Mouse (Mus musculus): ENCODE measurements at regions not wholly inside any gene's neighbourhood (a gene's known extent, or its start where the extent isn't known, plus 50 kb on each side); places are given as distances from the start of the nearest gene placed in this dataset.

DNA sequence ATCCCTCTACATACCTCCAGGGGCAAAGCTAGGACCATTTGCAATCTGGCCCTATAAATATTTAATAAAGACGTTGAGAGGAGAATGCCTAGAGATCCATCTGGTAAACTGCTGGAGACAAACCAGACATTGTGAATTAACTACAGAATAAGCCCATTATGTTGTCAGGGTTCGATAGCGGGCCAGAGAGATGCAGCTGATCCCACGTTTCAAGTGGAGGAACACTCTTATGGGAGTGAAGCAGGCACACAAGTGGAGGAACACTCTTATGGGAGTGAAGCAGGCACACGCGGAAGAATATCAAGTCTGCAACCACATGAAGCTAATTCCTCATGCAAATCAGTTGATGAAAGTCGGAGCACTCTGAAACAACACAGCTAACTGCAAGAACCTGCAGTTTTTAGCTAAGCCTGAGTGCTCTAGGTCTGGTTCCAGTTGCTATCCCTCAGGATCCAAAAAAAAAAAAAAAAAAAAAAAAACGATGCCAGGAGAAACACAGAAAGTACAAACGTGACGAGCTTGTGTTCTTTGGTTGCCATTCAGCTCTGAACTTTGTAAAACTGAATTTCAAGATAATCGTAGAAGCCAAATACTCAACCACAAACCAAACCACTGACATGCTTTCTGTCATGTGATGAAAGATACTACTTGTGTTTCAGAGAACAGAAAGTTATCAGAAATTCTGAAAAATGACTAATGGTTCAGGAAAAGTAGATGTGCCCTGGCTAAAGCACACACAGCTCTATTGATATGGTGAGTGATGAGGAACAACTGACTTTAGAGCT lies 684.6 kb upstream of the Cited2 start:
- no peak for DNase-seq (ENCODE audit: extremely low read depth, low read depth, low spot score)
- no peak overlapping the region for H3K9ac ChIP-seq (ENCODE audit: low read depth, low read length)
- no peaks in the 10 kb centered on the region for H3K4me1 ChIP-seq (ENCODE audit: control insufficient read depth, insufficient read depth, low read length)
- H3K36me3 ChIP-seq (ENCODE audit: control insufficient read depth, insufficient read depth, low read length): no peaks in the 10 kb centered on the region
- WGBS: 86% methylated on average over 11 of the region's 11 CpGs
- H3K27me3 ChIP-seq (ENCODE audit: control insufficient read depth, insufficient read depth, low read length): no peaks in the 10 kb centered on the region
- no peak overlapping the region for H3K4me3 ChIP-seq (ENCODE audit: insufficient read depth, low read depth, low read length)
- no peaks in the 10 kb centered on the region for H3K79me2 ChIP-seq (ENCODE audit: control insufficient read depth, insufficient read depth, low read length)
- TF ChIP-seq POLR2A (IDR thresholded peaks at IDR 0.05; ENCODE audit: extremely low read depth, insufficient read depth, low read length): no peak
- TF ChIP-seq CTCF (IDR thresholded peaks at IDR 0.05; ENCODE audit: low read depth, low read length): no peak
- no peak overlapping the region for H3K27ac ChIP-seq (replicated peaks; ENCODE audit: insufficient read depth, low read depth, low read length)

DNA sequence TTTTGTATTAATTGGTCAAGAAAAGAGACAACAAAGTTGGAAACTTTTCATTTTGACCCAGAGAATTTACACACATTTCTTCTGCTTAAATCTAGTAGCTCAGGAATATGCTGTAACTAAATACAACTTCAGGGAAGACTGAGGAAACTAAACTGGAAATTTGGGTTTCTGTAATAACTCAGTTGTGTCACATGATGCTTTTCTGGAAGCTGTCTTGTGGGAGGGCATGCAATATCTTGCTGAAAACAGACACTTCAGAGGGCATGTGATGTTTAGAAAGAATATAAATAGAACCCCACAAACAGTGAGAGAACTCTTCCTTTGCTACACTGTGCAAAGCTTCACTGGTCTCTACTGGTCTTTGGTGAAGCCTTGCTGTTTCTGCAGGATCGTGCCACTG lies 680.9 kb upstream of the Cited2 start:
- H3K4me3 ChIP-seq (ENCODE audit: insufficient read depth, low read depth, low read length): no peak overlapping the region
- 93% methylated on average over 1 of the region's 1 CpGs for WGBS
- H3K79me2 ChIP-seq (ENCODE audit: control insufficient read depth, insufficient read depth, low read length): no peaks in the 10 kb centered on the region
- no peak overlapping the region for H3K9ac ChIP-seq (ENCODE audit: low read depth, low read length)
- no peak for TF ChIP-seq CTCF (IDR thresholded peaks at IDR 0.05; ENCODE audit: low read depth, low read length)
- TF ChIP-seq POLR2A (IDR thresholded peaks at IDR 0.05; ENCODE audit: extremely low read depth, insufficient read depth, low read length): no peak
- no peaks in the 10 kb centered on the region for H3K27me3 ChIP-seq (ENCODE audit: control insufficient read depth, insufficient read depth, low read length)
- H3K36me3 ChIP-seq (ENCODE audit: control insufficient read depth, insufficient read depth, low read length): no peaks in the 10 kb centered on the region
- no peaks in the 10 kb centered on the region for H3K4me1 ChIP-seq (ENCODE audit: control insufficient read depth, insufficient read depth, low read length)
- no peak overlapping the region for H3K27ac ChIP-seq (replicated peaks; ENCODE audit: insufficient read depth, low read depth, low read length)
- DNase-seq (ENCODE audit: extremely low read depth, low read depth, low spot score): no peak

DNA sequence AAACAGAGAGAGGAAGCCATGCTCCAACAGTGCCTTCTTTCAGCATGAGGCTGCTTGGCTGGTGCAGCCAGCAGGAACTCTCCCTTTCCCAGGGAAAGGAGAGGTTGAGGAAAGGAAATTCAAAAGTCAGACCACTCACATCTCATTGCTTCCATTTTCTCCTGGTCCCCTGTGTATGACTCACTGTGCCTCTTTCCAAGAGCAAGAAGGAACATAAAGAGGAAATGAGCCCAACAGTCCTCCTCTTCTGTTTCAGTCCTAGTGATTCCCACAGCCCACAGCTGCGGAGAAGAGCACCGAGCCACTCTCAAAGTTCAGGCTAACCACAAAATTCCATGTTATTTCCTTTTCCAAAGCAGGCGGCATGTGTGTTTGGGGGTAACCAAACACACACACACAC lies 680.0 kb upstream of the Cited2 start:
- H3K4me1 ChIP-seq (ENCODE audit: control insufficient read depth, insufficient read depth, low read length): no peaks in the 10 kb centered on the region
- H3K36me3 ChIP-seq (ENCODE audit: control insufficient read depth, insufficient read depth, low read length): no peaks in the 10 kb centered on the region
- H3K27ac ChIP-seq (replicated peaks; ENCODE audit: insufficient read depth, low read depth, low read length): no peak overlapping the region
- H3K9ac ChIP-seq (ENCODE audit: low read depth, low read length): no peak overlapping the region
- TF ChIP-seq CTCF (IDR thresholded peaks at IDR 0.05; ENCODE audit: low read depth, low read length): no peak
- no peak for TF ChIP-seq POLR2A (IDR thresholded peaks at IDR 0.05; ENCODE audit: extremely low read depth, insufficient read depth, low read length)
- H3K4me3 ChIP-seq (ENCODE audit: insufficient read depth, low read depth, low read length): no peak overlapping the region
- no peaks in the 10 kb centered on the region for H3K27me3 ChIP-seq (ENCODE audit: control insufficient read depth, insufficient read depth, low read length)
- no peak for DNase-seq (ENCODE audit: extremely low read depth, low read depth, low spot score)
- H3K79me2 ChIP-seq (ENCODE audit: control insufficient read depth, insufficient read depth, low read length): no peaks in the 10 kb centered on the region
- 87% methylated on average over 3 of the region's 3 CpGs for WGBS

DNA sequence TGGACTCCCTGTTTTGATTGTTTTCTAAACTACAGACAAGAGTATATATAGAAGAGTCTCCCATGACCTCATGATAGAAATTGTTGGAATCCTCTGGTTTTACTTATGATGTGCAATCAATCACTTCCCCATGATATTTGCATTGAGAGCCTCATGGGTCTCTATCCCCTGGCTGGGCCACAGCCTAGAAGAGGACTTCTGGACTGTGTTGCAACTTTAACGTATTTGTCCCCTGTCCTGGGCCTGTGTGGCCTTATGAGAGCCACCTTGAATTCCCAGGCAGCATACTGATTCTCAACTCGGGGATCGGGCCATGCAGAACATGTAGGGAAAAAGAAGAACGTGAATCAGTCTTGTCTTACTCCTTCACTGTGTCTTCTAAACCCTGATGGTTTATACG lies 676.3 kb upstream of the Cited2 start:
- TF ChIP-seq POLR2A (IDR thresholded peaks at IDR 0.05; ENCODE audit: extremely low read depth, insufficient read depth, low read length) (no peak), CTCF (IDR thresholded peaks at IDR 0.05; ENCODE audit: low read depth, low read length) (no peak)
- no peaks in the 10 kb centered on the region for H3K27me3 ChIP-seq (ENCODE audit: control insufficient read depth, insufficient read depth, low read length)
- DNase-seq (ENCODE audit: extremely low read depth, low read depth, low spot score): no peak
- no peak overlapping the region for H3K4me3 ChIP-seq (ENCODE audit: insufficient read depth, low read depth, low read length)
- no peaks in the 10 kb centered on the region for H3K79me2 ChIP-seq (ENCODE audit: control insufficient read depth, insufficient read depth, low read length)
- no peaks in the 10 kb centered on the region for H3K4me1 ChIP-seq (ENCODE audit: control insufficient read depth, insufficient read depth, low read length)
- WGBS: 60% methylated on average over 5 of the region's 5 CpGs
- no peaks in the 10 kb centered on the region for H3K36me3 ChIP-seq (ENCODE audit: control insufficient read depth, insufficient read depth, low read length)
- no peak overlapping the region for H3K27ac ChIP-seq (replicated peaks; ENCODE audit: insufficient read depth, low read depth, low read length)
- H3K9ac ChIP-seq (ENCODE audit: low read depth, low read length): no peak overlapping the region

DNA sequence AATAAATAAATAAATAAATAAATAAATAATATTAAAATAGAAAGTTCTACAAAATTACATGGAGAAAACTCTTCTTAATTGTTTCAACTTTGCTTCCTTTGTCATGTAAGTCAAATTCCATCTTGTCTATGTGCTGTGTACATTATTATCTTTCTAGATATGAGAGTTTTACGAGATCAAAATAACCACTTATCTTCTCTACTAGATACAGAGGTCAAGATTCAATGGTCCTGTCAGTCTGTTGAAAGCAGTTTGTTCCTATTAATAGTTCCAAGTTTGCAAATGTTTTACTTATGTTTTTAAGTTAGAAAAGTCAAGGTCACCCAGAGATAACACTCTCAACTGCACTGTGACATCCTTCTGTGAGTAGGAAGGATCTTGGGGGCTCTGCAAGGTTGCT lies 650.1 kb upstream of the Cited2 start:
- no peaks in the 10 kb centered on the region for H3K27me3 ChIP-seq (ENCODE audit: control insufficient read depth, insufficient read depth, low read length)
- H3K79me2 ChIP-seq (ENCODE audit: control insufficient read depth, insufficient read depth, low read length): no peaks in the 10 kb centered on the region
- no peaks in the 10 kb centered on the region for H3K36me3 ChIP-seq (ENCODE audit: control insufficient read depth, insufficient read depth, low read length)
- peaks cover 2% of the 10 kb centered on the region; the same call in 1 of the 2 replicates for H3K4me1 ChIP-seq (ENCODE audit: control insufficient read depth, insufficient read depth, low read length)
- no peak overlapping the region for H3K27ac ChIP-seq (replicated peaks; ENCODE audit: insufficient read depth, low read depth, low read length)
- TF ChIP-seq CTCF (IDR thresholded peaks at IDR 0.05; ENCODE audit: low read depth, low read length) (no peak), POLR2A (IDR thresholded peaks at IDR 0.05; ENCODE audit: extremely low read depth, insufficient read depth, low read length) (no peak)
- no peak for DNase-seq (ENCODE audit: extremely low read depth, low read depth, low spot score)
- WGBS: 44% methylated on average over 1 of the region's 1 CpGs
- no peak overlapping the region for H3K9ac ChIP-seq (ENCODE audit: low read depth, low read length)
- no peak overlapping the region for H3K4me3 ChIP-seq (ENCODE audit: insufficient read depth, low read depth, low read length)

DNA sequence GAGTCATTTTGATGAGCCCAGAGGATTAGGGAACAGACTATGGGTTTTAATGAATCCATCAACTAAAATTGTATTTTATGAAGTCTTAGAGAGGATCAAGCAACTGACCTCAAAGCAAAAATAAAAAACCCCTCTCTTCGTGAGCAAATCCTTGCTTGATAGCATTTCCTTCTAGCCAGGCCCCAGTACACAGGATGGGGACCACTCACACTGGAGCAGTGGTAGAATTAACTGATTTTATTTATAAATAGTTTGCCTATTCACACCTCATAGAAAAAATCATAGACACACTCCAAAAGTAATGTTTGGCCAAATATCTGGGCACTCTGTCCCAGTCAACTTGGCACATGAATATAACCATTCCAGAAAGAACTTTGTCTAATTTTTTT lies 649.0 kb upstream of the Cited2 start:
- no peaks in the 10 kb centered on the region for H3K27me3 ChIP-seq (ENCODE audit: control insufficient read depth, insufficient read depth, low read length)
- DNase-seq (ENCODE audit: extremely low read depth, low read depth, low spot score): no peak
- no peak overlapping the region for H3K9ac ChIP-seq (ENCODE audit: low read depth, low read length)
- no peak overlapping the region for H3K27ac ChIP-seq (replicated peaks; ENCODE audit: insufficient read depth, low read depth, low read length)
- H3K36me3 ChIP-seq (ENCODE audit: control insufficient read depth, insufficient read depth, low read length): no peaks in the 10 kb centered on the region
- no peak overlapping the region for H3K4me3 ChIP-seq (ENCODE audit: insufficient read depth, low read depth, low read length)
- WGBS: 85% methylated on average over 1 of the region's 1 CpGs
- H3K4me1 ChIP-seq (ENCODE audit: control insufficient read depth, insufficient read depth, low read length): peaks cover 2% of the 10 kb centered on the region; the same call in 1 of the 2 replicates
- TF ChIP-seq POLR2A (IDR thresholded peaks at IDR 0.05; ENCODE audit: extremely low read depth, insufficient read depth, low read length) (no peak), CTCF (IDR thresholded peaks at IDR 0.05; ENCODE audit: low read depth, low read length) (no peak)
- no peaks in the 10 kb centered on the region for H3K79me2 ChIP-seq (ENCODE audit: control insufficient read depth, insufficient read depth, low read length)
